In genomic region chr10:40139646-40140045, GRCm38 (mm10) we compare ENCODE assay signal across 22 mouse cellular contexts. TPM values are rescaled to one million over a fixed set of nuclear protein-coding genes. Genes with fewer than 3 reads are reported as not detected.
A peak's percentile ranks its signal among the peaks of the same experiment; 100 is the strongest.
DNase-seq lines count a peak whose midpoint lies in the region; ATAC-seq and TF ChIP-seq lines count a peak whose summit lies in the region.
"Had no signal": no experiment of that assay in that cellular context is flagged by ENCODE, and none has a peak within 500 bp of the region (broad histone marks: within the 10 kb centered on the region; RNA-seq: fewer than 3 reads in every experiment).

No protein-coding gene starts in this region.

- H3K4me2 ChIP-seq in heart, embryonic 15.5 days = peak overlapping the region; percentile 82; the same call in 1 of the 2 replicates
- H3K4me2 ChIP-seq: midbrain, embryonic 11.5 days had no signal

- no peak for TF ChIP-seq CTCF in gastrocnemius, adult 2 months (IDR thresholded peaks at IDR 0.05)

- intact Hi-C loops in gastrocnemius, adult 2 months (cut with DNase I) = loop anchor here (2.0 to 5.0 kb wide), 3 partner anchors 31 to 182 kb away; no protein-coding TSS in a partner anchor

- 83% methylated on average over 4 of the region's 4 CpGs for WGBS in heart, embryonic 15.5 days

- H3K9ac ChIP-seq in heart, embryonic 15.5 days = no peak overlapping the region

- peaks cover 30% of the 10 kb centered on the region for H3K4me1 ChIP-seq in heart, embryonic 15.5 days (replicated peaks)
- H3K4me1 ChIP-seq in megakaryocyte, embryonic 14.5 days = peaks cover 81% of the 10 kb centered on the region

- no peaks in the 10 kb centered on the region for H3K27me3 ChIP-seq in heart, embryonic 15.5 days
- no peaks in the 10 kb centered on the region for H3K27me3 ChIP-seq in megakaryocyte, embryonic 14.5 days (replicated peaks)
- H3K27me3 ChIP-seq: Patski had no signal

- no peaks in the 10 kb centered on the region for H3K9me3 ChIP-seq in heart, embryonic 15.5 days (replicated peaks)
- no peaks in the 10 kb centered on the region for H3K9me3 ChIP-seq in megakaryocyte, embryonic 14.5 days

- no peak for DNase-seq in gastrocnemius, adult 2 months
- no peak for DNase-seq in gastrocnemius, postnatal 10 days
- DNase-seq in heart, adult 8-10 months (ENCODE audit: low spot score) = no peak
- no peak for DNase-seq in cerebellum, adult 18-20 months
- DNase-seq: adrenal gland, postnatal 36 days; cerebellum, adult 8-10 months; gastrocnemius, postnatal 25 days; kidney, postnatal 4 days; layer of hippocampus, adult 9-11 months; left cerebral cortex, postnatal 4 days; lung, adult 18-20 months; right cerebral cortex, postnatal 25 days; thymus, postnatal 36 days had no signal

- H3K4me3 ChIP-seq in gastrocnemius, adult 2 months = peak overlapping the region; percentile 95
- H3K4me3 ChIP-seq in heart, embryonic 15.5 days = peak overlapping the region; percentile 71; the same call in 1 of the 2 replicates
- H3K4me3 ChIP-seq in megakaryocyte, embryonic 14.5 days (replicated peaks) = peak overlapping the region; percentile 31

- no peaks in the 10 kb centered on the region for H3K36me3 ChIP-seq in heart, embryonic 15.5 days
- H3K36me3 ChIP-seq in megakaryocyte, embryonic 14.5 days (replicated peaks; ENCODE audit: low read length) = peaks cover 5% of the 10 kb centered on the region

- ATAC-seq in heart, embryonic 15.5 days (replicated peaks; ENCODE audit: insufficient number of reproducible peaks, insufficient read depth, low FRiP score, low read depth) = no peak
- no peak for ATAC-seq in megakaryocyte, adult 5-6 weeks (ENCODE audit: poor library complexity, severe bottlenecking)
- ATAC-seq in activated CD4-positive, CD25-positive, alpha-beta regulatory T cell, adult 4 months = no peak
- ATAC-seq: CD4-positive, CD25-positive, alpha-beta regulatory T cell, adult 4 months; forebrain, embryonic 14.5 days; Patski had no signal

- H3K27ac ChIP-seq in gastrocnemius, adult 2 months = peak overlapping the region; percentile 16; the same call in 1 of the 2 replicates
- no peak overlapping the region for H3K27ac ChIP-seq in heart, embryonic 15.5 days
- H3K27ac ChIP-seq: left cerebral cortex, adult 2 months had no signal

RNA-seq across cellular contexts. Expression of gene Slc16a10, which starts 2.4 kb away (rescaled TPM):
- 10 to 100 TPM; 39.8 to 43.6 TPM for total RNA-seq in gastrocnemius, adult 2 months (2021)
- 10 to 100 TPM; 27.7 to 28.0 TPM for total RNA-seq in gastrocnemius, postnatal 10 days (2021)
- polyA plus RNA-seq in heart, embryonic 15.5 days (2015; fragmentation: Nextera tagmentation; extraction: Ambion mirVana) = 14.8 and 20.8 TPM in 2 replicates
- total RNA-seq in heart, adult 8-10 months (2022) = 10 to 100 TPM; 19.3 to 24.6 (median 19.9) TPM
- 7.0 and 10.9 TPM in 2 replicates for polyA plus RNA-seq in megakaryocyte, embryonic 14.5 days (2012; ENCODE audit: insufficient read depth, low replicate concordance)
- total RNA-seq in megakaryocyte, adult 5-6 weeks (2015) = 45.0 and 56.3 TPM in 2 replicates
- 29.8 and 31.6 TPM in 2 replicates for total RNA-seq in megakaryocyte, adult 5-6 weeks (2017)
- polyA plus RNA-seq in activated CD4-positive, CD25-positive, alpha-beta regulatory T cell, adult 4 months (2017; shearing (Covaris generic)) = 1 to 10 TPM; 2.0 to 2.9 TPM

Comparison
In these comparisons a context has a peak if more than half of its experiments do, and no peak if none do; other contexts are left out.
1. H3K4me3 ChIP-seq: peak in every context shown above with its lines; median percentile 95 in gastrocnemius, adult 2 months; 71 in heart, embryonic 15.5 days; 31 in megakaryocyte, embryonic 14.5 days.